Mouse (Mus musculus) C2C12 (cell line): ENCODE data around the gene Gstt3.

ENCODE experiments used
- CEBPB ChIP-seq: IDR thresholded peaks from one replicate; pipeline ENCODE4 v1.6.1; 2011; ENCODE audit warnings: low read depth, mild to moderate bottlenecking, control low read depth, moderate library complexity
- CTCF ChIP-seq: IDR thresholded peaks from one replicate; pipeline ENCODE4 v1.5.1; 2011; ENCODE audit not compliant: control insufficient read depth, insufficient read depth, insufficient read length

GRCm38 (mm10) chr10:75763682-75764518 is 17.3 kb downstream of the Gstt3 start, which contains the start of gene Cabin1:
- TF ChIP-seq CTCF (no peak), CEBPB (no peak)
